ENCODE assay signal across 30 mouse cellular contexts in the genomic region with DNA sequence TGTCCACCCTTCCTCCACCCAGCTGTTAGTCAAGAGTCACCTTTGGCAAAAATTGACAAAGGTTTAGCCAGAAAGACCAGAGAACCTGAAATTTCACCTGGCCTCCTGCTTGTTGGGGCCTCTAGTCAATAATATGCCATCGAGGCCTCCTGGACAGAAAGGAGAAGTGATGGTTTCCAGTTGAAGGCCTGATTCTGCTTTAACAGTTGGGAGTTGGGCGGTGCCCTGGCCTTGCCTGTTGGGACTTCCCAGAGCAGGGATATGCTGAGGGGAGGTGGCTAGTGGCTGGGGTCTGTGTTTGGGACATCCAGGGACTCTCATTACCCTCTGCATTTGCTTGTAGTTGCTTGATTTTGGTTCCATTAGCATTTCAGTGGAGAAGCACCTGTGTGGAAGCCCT. TPM values are rescaled to one million over a fixed set of nuclear protein-coding genes. Genes with fewer than 3 reads are reported as not detected.
A peak's percentile ranks its signal among the peaks of the same experiment; 100 is the strongest.
DNase-seq lines count a peak whose midpoint lies in the region; ATAC-seq and TF ChIP-seq lines count a peak whose summit lies in the region.
"Had no signal": no experiment of that assay in that cellular context is flagged by ENCODE, and none has a peak within 500 bp of the region (broad histone marks: within the 10 kb centered on the region; RNA-seq: fewer than 3 reads in every experiment).

No protein-coding gene starts in this region.

- no peak for TF ChIP-seq POLR2A in liver, adult 2 months (IDR thresholded peaks at IDR 0.05; ENCODE audit: extremely low read depth, insufficient read depth, low read length)
- TF ChIP-seq POLR2A in CH12.LX (IDR thresholded peaks at IDR 0.05; ENCODE audit: low read depth, low read length) (no peak), MEL (IDR thresholded peaks at IDR 0.05; ENCODE audit: control insufficient read depth in 1 of 2, insufficient read depth in 1 of 2, low read depth in 1 of 2, low read length in 2 of 2, poor library complexity in 1 of 2) (0 out of 4 replicates have a peak, but pooled peaks of 1 of the 2 experiments have one; percentile 22)

- peak overlapping the region; percentile 4; the same call in 1 of the 2 replicates for H3K27ac ChIP-seq in liver, adult 2 months (replicated peaks; ENCODE audit: insufficient read depth, low read depth, low read length)
- no peak overlapping the region for H3K27ac ChIP-seq in liver, embryonic 12.5 days
- H3K27ac ChIP-seq in CH12.LX (ENCODE audit: insufficient read depth, low read depth) (no peak overlapping the region), MEL (ENCODE audit: control insufficient read depth, low read depth, low read length) (no peak overlapping the region)
- peak overlapping the region; percentile 34; the same call in 1 of the 2 replicates for H3K27ac ChIP-seq in liver, postnatal 0 days (ENCODE audit: low read depth)
- H3K27ac ChIP-seq: embryonic facial prominence, embryonic 13.5 days; forebrain, embryonic 12.5 days; hindbrain, embryonic 14.5 days; limb, embryonic 13.5 days; stomach, postnatal 0 days had no signal

- no peak for TF ChIP-seq CTCF in liver, adult 2 months (IDR thresholded peaks at IDR 0.05; ENCODE audit: low read depth, low read length)
- TF ChIP-seq CTCF in CH12.LX (conservative IDR thresholded peaks at IDR 0.05 in 1 of 2, IDR thresholded peaks at IDR 0.05 in 1 of 2; ENCODE audit: low read depth in 2 of 2, low read length in 2 of 2) (no peak), MEL (IDR thresholded peaks at IDR 0.05 in 2 of 3, conservative IDR thresholded peaks at IDR 0.05 in 1 of 3; ENCODE audit: control insufficient read depth in 1 of 3, insufficient read depth in 1 of 3, low read depth in 2 of 3, low read length in 3 of 3, poor library complexity in 1 of 3, severe bottlenecking in 1 of 3) (no peak)
- no peak for TF ChIP-seq CTCF in liver, postnatal 0 days (IDR thresholded peaks at IDR 0.05; ENCODE audit: low read depth)

- in situ Hi-C loops in CH12.LX (cut with MboI; ENCODE audit: low pct_ligation_motif_present, low pct_unique_long_range_greater_than_20kb, low sequenced_read_pairs) = no loop called here

- H3K9ac ChIP-seq in liver, adult 2 months (ENCODE audit: low read depth, low read length) = no peak overlapping the region
- H3K9ac ChIP-seq in liver, embryonic 12.5 days = no peak overlapping the region
- H3K9ac ChIP-seq in CH12.LX (ENCODE audit: insufficient read depth, low read depth) (no peak overlapping the region), MEL (ENCODE audit: control insufficient read depth, low read depth, low read length, poor library complexity, severe bottlenecking) (no peak overlapping the region)
- H3K9ac ChIP-seq in liver, postnatal 0 days (replicated peaks) = no peak overlapping the region
- H3K9ac ChIP-seq: embryonic facial prominence, embryonic 13.5 days; forebrain, embryonic 12.5 days; heart, embryonic 12.5 days; hindbrain, embryonic 14.5 days; limb, embryonic 13.5 days; midbrain, embryonic 13.5 days had no signal

- no peaks in the 10 kb centered on the region for H3K9me3 ChIP-seq in liver, embryonic 12.5 days (replicated peaks)
- no peaks in the 10 kb centered on the region for H3K9me3 ChIP-seq in CH12.LX (replicated peaks; ENCODE audit: low read length)
- no peaks in the 10 kb centered on the region for H3K9me3 ChIP-seq in MEL (replicated peaks; ENCODE audit: insufficient read depth, low read length)
- no peaks in the 10 kb centered on the region for H3K9me3 ChIP-seq in liver, postnatal 0 days (ENCODE audit: low read length)
- H3K9me3 ChIP-seq: embryonic facial prominence, embryonic 13.5 days; forebrain, embryonic 12.5 days; heart, embryonic 12.5 days; limb, embryonic 13.5 days; megakaryocyte, embryonic 14.5 days; midbrain, embryonic 13.5 days had no signal

- peaks cover 20% of the 10 kb centered on the region; the same call in 1 of the 2 replicates for H3K36me3 ChIP-seq in liver, adult 2 months (ENCODE audit: control insufficient read depth, insufficient read depth, low read length)
- H3K36me3 ChIP-seq in liver, embryonic 12.5 days = peaks cover 58% of the 10 kb centered on the region
- H3K36me3 ChIP-seq in CH12.LX (replicated peaks in 1 of 2; ENCODE audit: control insufficient read depth in 1 of 2, insufficient read depth in 1 of 2, low read length in 1 of 2) (peaks cover 33 to 58% of the 10 kb centered on the region in 2 experiments), MEL (ENCODE audit: control insufficient read depth in 1 of 2, insufficient read depth in 2 of 2, low read length in 2 of 2) (peaks cover 5 to 14% of the 10 kb centered on the region in 2 experiments; a peak in 3 of 4 replicates)
- peaks cover 41% of the 10 kb centered on the region for H3K36me3 ChIP-seq in liver, postnatal 0 days (replicated peaks; ENCODE audit: insufficient read depth, low read length)

- 71% methylated on average over 2 of the region's 2 CpGs for WGBS in liver, adult 2 months
- 50% methylated on average over 2 of the region's 2 CpGs for WGBS in liver, embryonic 12.5 days (ENCODE audit: insufficient replicate concordance)
- WGBS in liver, postnatal 0 days (ENCODE audit: insufficient replicate concordance) = 49% methylated on average over 2 of the region's 2 CpGs

- H3K4me2 ChIP-seq in liver, embryonic 12.5 days = no peak overlapping the region
- H3K4me2 ChIP-seq in CH12.LX (ENCODE audit: insufficient read depth, low read depth, poor library complexity, severe bottlenecking) = no peak overlapping the region
- H3K4me2 ChIP-seq in liver, postnatal 0 days (ENCODE audit: low read depth, low read length) = no peak overlapping the region
- H3K4me2 ChIP-seq: embryonic facial prominence, embryonic 13.5 days; forebrain, embryonic 12.5 days; heart, embryonic 12.5 days; hindbrain, embryonic 14.5 days; limb, embryonic 13.5 days; midbrain, embryonic 13.5 days had no signal

- H3K27me3 ChIP-seq in liver, adult 2 months (ENCODE audit: control insufficient read depth, insufficient read depth, low read length) = no peaks in the 10 kb centered on the region
- no peaks in the 10 kb centered on the region; the same call in 1 of the 2 replicates for H3K27me3 ChIP-seq in liver, embryonic 12.5 days (replicated peaks)
- no peaks in the 10 kb centered on the region for H3K27me3 ChIP-seq in CH12.LX (replicated peaks)
- no peaks in the 10 kb centered on the region for H3K27me3 ChIP-seq in MEL (ENCODE audit: control insufficient read depth in 1 of 2, insufficient read depth in 2 of 2, low read length in 2 of 2)
- H3K27me3 ChIP-seq in liver, postnatal 0 days (ENCODE audit: insufficient read depth, low read length) = no peaks in the 10 kb centered on the region
- H3K27me3 ChIP-seq: embryonic facial prominence, embryonic 13.5 days; forebrain, embryonic 12.5 days; heart, embryonic 12.5 days; limb, embryonic 13.5 days; midbrain, embryonic 13.5 days had no signal

- no peaks in the 10 kb centered on the region for H3K4me1 ChIP-seq in liver, adult 2 months (ENCODE audit: control insufficient read depth, insufficient read depth, low read length)
- no peaks in the 10 kb centered on the region for H3K4me1 ChIP-seq in liver, embryonic 12.5 days
- peaks cover 0 to 30% of the 10 kb centered on the region in 2 experiments; a peak in 2 of 4 replicates for H3K4me1 ChIP-seq in CH12.LX (ENCODE audit: control insufficient read depth in 1 of 2, insufficient read depth in 2 of 2)
- H3K4me1 ChIP-seq in MEL (ENCODE audit: control insufficient read depth in 1 of 2, insufficient read depth in 2 of 2, low read length in 2 of 2) = peaks cover 0 to 4% of the 10 kb centered on the region in 2 experiments; a peak in 2 of 4 replicates
- H3K4me1 ChIP-seq in liver, postnatal 0 days (ENCODE audit: insufficient read depth) = no peaks in the 10 kb centered on the region
- H3K4me1 ChIP-seq: forebrain, embryonic 12.5 days; midbrain, embryonic 13.5 days had no signal

- no peak for DNase-seq in liver, adult 2 months (ENCODE audit: extremely low read depth, low read depth, low spot score)
- DNase-seq in CH12.LX (ENCODE audit: extremely low read depth) = peak; percentile 29
- DNase-seq in MEL (ENCODE audit: low read depth, low spot score) = peak; percentile 59
- DNase-seq in liver, postnatal 0 days = no peak
- no peak for DNase-seq in layer of hippocampus, adult 11-12 months (ENCODE audit: low spot score)
- no peak for DNase-seq in right cerebral cortex, postnatal 10 days (ENCODE audit: low spot score in 2 of 2)
- DNase-seq: adrenal gland, postnatal 36 days; cerebellum, adult 18-20 months; cerebellum, postnatal 25 days; embryo, embryonic 11 days; gastrocnemius, postnatal 14 days; heart, adult 18-20 months; heart, postnatal 36 days; kidney, adult 18-20 months; kidney, postnatal 14 days; layer of hippocampus, postnatal 36 days; lung, adult 2 months; lung, postnatal 14 days; thymus, adult 2 months had no signal

- TF ChIP-seq RAD21 in CH12.LX (IDR thresholded peaks at IDR 0.05; ENCODE audit: low read depth, low read length) (no peak), MEL (IDR thresholded peaks at IDR 0.05; ENCODE audit: low read depth, low read length) (no peak)

- no peaks in the 10 kb centered on the region for H3K79me2 ChIP-seq in liver, adult 2 months (ENCODE audit: control insufficient read depth, insufficient read depth, low read length)
- no peaks in the 10 kb centered on the region for H3K79me2 ChIP-seq in CH12.LX (replicated peaks; ENCODE audit: control insufficient read depth, extremely low read depth, insufficient read depth, poor library complexity, severe bottlenecking)
- H3K79me2 ChIP-seq in MEL (ENCODE audit: control insufficient read depth, insufficient read depth, low read length, poor library complexity) = no peaks in the 10 kb centered on the region

- TF ChIP-seq EP300 in CH12.LX (IDR thresholded peaks at IDR 0.05; ENCODE audit: low read length) (no peak), MEL (IDR thresholded peaks at IDR 0.05; ENCODE audit: low read depth in 1 of 2, low read length in 2 of 2) (no peak)
- TF ChIP-seq EP300 in liver, postnatal 0 days (IDR thresholded peaks at IDR 0.05; ENCODE audit: low read depth) = no peak

- no peak overlapping the region for H3K4me3 ChIP-seq in liver, adult 2 months (ENCODE audit: insufficient read depth, low read depth, low read length)
- no peak overlapping the region for H3K4me3 ChIP-seq in liver, embryonic 12.5 days
- H3K4me3 ChIP-seq in CH12.LX (replicated peaks in 1 of 3; ENCODE audit: low read depth in 2 of 3, low read length in 2 of 3, poor library complexity in 1 of 3) (no peak overlapping the region), MEL (ENCODE audit: control insufficient read depth in 1 of 2, insufficient read depth in 1 of 2, low read depth in 2 of 2, low read length in 2 of 2) (no peak overlapping the region)
- no peak overlapping the region for H3K4me3 ChIP-seq in liver, postnatal 0 days (ENCODE audit: low read depth, low read length)
- H3K4me3 ChIP-seq: embryonic facial prominence, embryonic 13.5 days; erythroblast, embryonic 14.5 days; forebrain, embryonic 12.5 days; heart, embryonic 12.5 days; limb, embryonic 13.5 days; megakaryocyte, embryonic 14.5 days; midbrain, embryonic 13.5 days had no signal

- dilution Hi-C loops in CH12.LX (cut with MboI; ENCODE audit: extremely low pct_ligation_motif_present, extremely low pct_unique_long_range_greater_than_20kb, low sequenced_read_pairs) = no loop called here

- ATAC-seq in liver, embryonic 12.5 days = no peak
- no peak for ATAC-seq in liver, postnatal 0 days
- ATAC-seq: inflammation-experienced regulatory T-cells, adult 6 months; midbrain, embryonic 13.5 days had no signal

RNA-seq across cellular contexts. Expression of gene Sdc3, which starts 9.8 kb away (rescaled TPM):
- 11.1 and 18.1 TPM in 2 replicates for total RNA-seq in liver, adult 2 months (2014; rRNA removed)
- polyA plus RNA-seq in liver, adult 2 months (2012; rRNA removed) = 23.2 and 37.1 TPM in 2 replicates
- polyA plus RNA-seq in liver, embryonic 12.5 days (2016; fragmentation: Nextera tagmentation; extraction: Ambion mirVana) = 8.0 and 9.8 TPM in 2 replicates
- total RNA-seq in CH12.LX (2012; rRNA removed) = 0.30 and 0.80 TPM in 2 replicates
- not detected in 2 replicates for total RNA-seq in CH12.LX (2014; rRNA removed)
- 0.14 TPM in 1 of 2 replicates, not detected in the other for polyA plus RNA-seq in CH12.LX (2012; ENCODE audit: insufficient read length, low read depth)
- total RNA-seq in MEL (2012; rRNA removed) = 0.46 and 0.62 TPM in 2 replicates
- polyA plus RNA-seq in MEL (2012; ENCODE audit: insufficient read depth in 1 of 2, insufficient read length in 2 of 2, low read depth in 1 of 2, low replicate concordance in 2 of 2, missing spikeins in 1 of 2) = 1 to 10 TPM in 1 of 2 experiments, not detected in 1; 6.7 TPM
- polyA plus RNA-seq in liver, postnatal 0 days (2015; fragmentation: Nextera tagmentation; extraction: Ambion mirVana) = 8.7 TPM in 2 replicates

Comparison
In these comparisons a context has a peak if more than half of its experiments do, and no peak if none do; other contexts are left out.
1. H3K27ac ChIP-seq: peak in liver, adult 2 months (single experiment) and liver, postnatal 0 days (single experiment); none in liver, embryonic 12.5 days (single experiment), CH12.LX (single experiment) and MEL (single experiment).
2. DNase-seq: peak in CH12.LX (single experiment) and MEL (single experiment); none in liver, adult 2 months (single experiment), liver, postnatal 0 days (single experiment), layer of hippocampus, adult 11-12 months (single experiment) and right cerebral cortex, postnatal 10 days (0 of 2).